Mouse (Mus musculus) midbrain, embryonic 11.5 days (tissue): ENCODE measurements around the gene Wnt11. TPM values are rescaled to one million over a fixed set of nuclear protein-coding genes. Genes with fewer than 3 reads are reported as not detected.

Experiments used
- ATAC-seq: fragments of 200-750 bp; cut with Nextera tagmentation; 2 replicates; pipeline ENCODE4 v1.8.0; 2017; ENCODE audit warnings: moderate TSS enrichment, moderate library complexity; ENCODE audit not compliant: low FRiP score
- DNase-seq: peaks from one replicate; pipeline ENCODE4 v3.0.0; 2015; ENCODE audit warnings: low spot score; ENCODE audit errors: missing footprints
- H3K27ac ChIP-seq: fragments of 300-500 bp; sonication (generic); 2 replicates; pipeline ENCODE4 v1.5.1; 2014; ENCODE audit warnings: low read depth, low read length
- H3K27me3 ChIP-seq: fragments of 300-500 bp; sonication (generic); 2 replicates; pipeline ENCODE4 v1.6.1; 2014; ENCODE audit warnings: mild to moderate bottlenecking, low read length, moderate library complexity, mixed read lengths; ENCODE audit not compliant: control insufficient read depth, insufficient read depth
- H3K36me3 ChIP-seq: fragments of 300-500 bp; sonication (generic); 2 replicates; pipeline ENCODE4 v1.6.1; 2014; ENCODE audit warnings: mild to moderate bottlenecking, low read length, moderate library complexity, mixed read lengths; ENCODE audit not compliant: control insufficient read depth, insufficient read depth
- H3K4me1 ChIP-seq: fragments of 300-500 bp; sonication (generic); 2 replicates; pipeline ENCODE4 v1.6.1; 2014; ENCODE audit warnings: low read length; ENCODE audit not compliant: control insufficient read depth, insufficient read depth
- H3K4me2 ChIP-seq: fragments of 300-500 bp; sonication (generic); 2 replicates; pipeline ENCODE4 v1.6.1; 2014; ENCODE audit warnings: mild to moderate bottlenecking, moderate library complexity
- H3K4me3 ChIP-seq: fragments of 300-500 bp; sonication (generic); 2 replicates; pipeline ENCODE4 v1.5.1; 2014; ENCODE audit warnings: low read depth, low read length
- H3K9ac ChIP-seq: fragments of 300-500 bp; sonication (generic); 2 replicates; pipeline ENCODE4 v1.6.1; 2014; ENCODE audit warnings: low read length
- H3K9me3 ChIP-seq: fragments of 300-500 bp; sonication (generic); 2 replicates; pipeline ENCODE4 v1.6.1; 2016; ENCODE audit warnings: low read length; ENCODE audit not compliant: control insufficient read depth
- WGBS: fragments of 180-500 bp; shearing (Covaris S2); extraction: QIAGEN DNeasy Blood & Tissue Kit; methylation state at CpG from one replicate; pipeline ENCODE4 v1.1.7; 2014; 5-methylcytosine and 5-hydroxymethylcytosine counted together
- polyA plus RNA-seq: library from polyadenylated mRNA; unstranded; fragments of >200 nt; fragmentation: Nextera tagmentation; extraction: Ambion mirVana; gene quantifications from 2 replicates; pipeline ENCODE4 v1.2.1, GENCODE M21; 2014

Gene Wnt11
- polyA plus RNA-seq, 1 experiment from 2014 or later: 0.71 TPM

DNA sequence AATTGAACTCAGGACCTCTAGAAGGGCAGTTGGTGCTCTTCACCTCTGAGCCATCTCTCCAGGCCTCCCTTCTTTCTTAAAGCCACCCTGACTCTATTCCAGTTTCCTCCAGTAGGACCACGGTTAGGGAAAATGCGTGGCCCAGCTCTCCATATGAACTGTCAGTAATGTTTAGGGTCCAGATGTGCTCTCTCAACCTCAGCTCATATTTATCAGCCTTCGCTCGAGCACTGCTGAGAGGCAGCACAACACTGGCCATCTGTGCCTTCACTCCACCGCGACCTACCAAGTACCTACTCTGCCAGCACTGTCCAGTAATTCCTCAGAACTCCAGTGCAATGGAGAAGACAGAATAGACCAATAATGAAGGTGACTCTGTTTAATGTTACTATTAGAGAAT, 12.0 kb upstream of the Wnt11 start:
- no peak overlapping the region for H3K27ac ChIP-seq
- no peak for ATAC-seq
- no peak overlapping the region for H3K4me2 ChIP-seq
- H3K36me3 ChIP-seq: no peaks in the 10 kb centered on the region
- H3K9me3 ChIP-seq: no peaks in the 10 kb centered on the region
- 87% methylated on average over 6 of the region's 6 CpGs for WGBS
- no peaks in the 10 kb centered on the region for H3K4me1 ChIP-seq
- H3K4me3 ChIP-seq: no peak overlapping the region
- H3K9ac ChIP-seq: no peak overlapping the region
- no peak for DNase-seq
- H3K27me3 ChIP-seq: no peaks in the 10 kb centered on the region; the same call in 1 of the 2 replicates

DNA sequence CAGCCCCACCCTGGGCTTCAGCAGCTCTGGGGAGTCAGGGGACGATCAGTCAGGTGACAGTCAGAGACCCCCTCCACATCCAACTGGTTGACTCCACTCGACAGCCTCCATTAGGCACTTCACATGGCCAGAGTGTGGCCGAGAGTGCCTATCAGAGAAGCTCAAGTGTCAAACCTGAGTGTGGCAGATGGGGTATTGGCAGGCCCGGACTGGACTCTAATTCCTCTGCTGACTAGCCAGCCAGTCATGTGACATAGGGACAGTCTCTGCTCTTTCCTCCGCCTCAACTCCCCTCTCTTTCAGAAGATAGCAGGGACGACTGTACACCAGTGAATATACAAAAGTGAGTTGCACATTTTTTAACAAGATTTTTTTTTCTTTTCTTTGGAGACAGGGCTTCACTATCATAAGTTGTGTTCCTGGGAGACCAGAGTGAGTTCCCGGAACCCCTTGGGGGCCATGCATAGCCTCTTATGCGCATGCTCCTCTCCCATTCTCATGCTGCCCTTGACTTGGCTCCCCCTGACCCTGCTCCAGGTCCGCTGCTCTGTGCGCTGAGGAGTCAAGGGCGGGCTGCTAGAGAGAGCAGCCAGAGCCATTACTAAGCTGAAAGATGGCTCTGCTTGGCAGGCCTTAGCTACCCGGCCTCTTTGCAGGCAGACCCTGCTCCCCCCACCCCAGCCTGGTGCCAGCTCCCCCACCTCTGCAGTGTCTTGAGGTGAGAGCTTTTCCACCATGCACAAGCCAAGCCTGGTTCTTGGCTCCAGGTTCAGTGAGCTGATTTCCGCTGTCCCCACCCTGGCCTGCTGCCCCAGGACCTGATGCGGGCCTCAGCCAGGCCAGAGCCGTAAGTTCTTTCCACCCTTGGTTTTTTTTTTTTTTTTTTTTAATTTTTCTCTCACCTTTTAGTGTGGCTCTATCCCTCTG, 10.8 kb upstream of the Wnt11 start:
- WGBS: 71% methylated on average over 15 of the region's 15 CpGs
- Histone ChIP-seq H3K36me3 (no peaks in the 10 kb centered on the region), H3K9me3 (no peaks in the 10 kb centered on the region), H3K4me3 (no peak overlapping the region), H3K27me3 (no peaks in the 10 kb centered on the region), H3K27ac (no peak overlapping the region), H3K4me2 (no peak overlapping the region), H3K4me1 (no peaks in the 10 kb centered on the region), H3K9ac (no peak overlapping the region)
- ATAC-seq: no peak
- no peak for DNase-seq

- Histone ChIP-seq H3K9ac (no peak overlapping the region), H3K9me3 (no peaks in the 10 kb centered on the region), H3K36me3 (no peaks in the 10 kb centered on the region), H3K4me3 (no peak overlapping the region), H3K27me3 (peaks cover 16% of the 10 kb centered on the region), H3K4me2 (no peak overlapping the region), H3K27ac (no peak overlapping the region), H3K4me1 (peaks cover 3% of the 10 kb centered on the region; the same call in 1 of the 2 replicates)
- DNase-seq (no peak), ATAC-seq (no peak)
- WGBS: 57% methylated on average over 3 of the region's 3 CpGs
Observed at GRCm38 (mm10) chr7:98828052-98828451, 6.9 kb upstream of the Wnt11 start.

DNA sequence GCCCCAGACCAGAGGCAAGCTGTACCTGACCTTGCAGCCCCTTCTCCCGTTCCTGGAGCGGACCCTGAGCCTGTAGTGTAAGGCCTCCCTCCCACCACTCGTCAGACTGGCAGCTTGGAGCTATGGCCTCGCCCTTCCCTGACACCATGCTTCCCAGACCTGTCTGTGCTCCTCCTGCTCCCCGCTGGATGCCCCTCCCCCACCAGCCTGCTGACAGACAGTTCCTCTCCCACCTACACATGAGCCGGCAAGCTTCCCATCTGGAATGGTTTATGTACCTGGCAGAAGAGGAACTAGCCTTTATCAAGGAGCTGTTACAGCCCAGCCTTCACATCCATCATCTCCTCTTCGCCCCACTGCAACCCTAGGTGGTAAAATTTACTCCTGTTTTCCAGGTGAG, 6.0 kb upstream of the Wnt11 start:
- DNase-seq (no peak), ATAC-seq (no peak)
- H3K4me3 ChIP-seq: no peak overlapping the region
- H3K9me3 ChIP-seq: no peaks in the 10 kb centered on the region
- H3K9ac ChIP-seq: no peak overlapping the region
- peaks cover 22% of the 10 kb centered on the region for H3K27me3 ChIP-seq
- no peaks in the 10 kb centered on the region for H3K36me3 ChIP-seq
- WGBS: 43% methylated on average over 7 of the region's 7 CpGs
- H3K4me2 ChIP-seq: no peak overlapping the region
- peaks cover 3% of the 10 kb centered on the region; the same call in 1 of the 2 replicates for H3K4me1 ChIP-seq
- no peak overlapping the region for H3K27ac ChIP-seq

DNA sequence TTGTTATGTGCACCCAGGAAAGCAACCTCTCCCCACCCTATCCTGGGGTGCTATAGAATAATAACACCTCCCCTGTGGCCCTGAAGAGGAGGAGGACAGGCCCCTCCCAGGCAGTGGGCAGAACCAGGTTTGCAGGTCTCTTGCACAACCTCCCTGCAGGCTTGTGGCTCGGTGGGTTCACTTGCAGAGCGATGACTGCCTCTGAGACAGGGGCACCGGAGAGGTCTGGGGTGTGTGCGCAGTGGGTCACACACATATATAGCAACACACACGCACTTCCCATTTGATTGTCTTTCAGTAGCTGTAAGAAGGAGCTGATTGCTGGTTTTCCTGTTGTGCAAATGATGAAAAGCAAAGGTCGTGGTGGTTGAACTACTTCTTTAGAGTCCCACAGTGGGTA, 3.6 kb upstream of the Wnt11 start:
- Histone ChIP-seq H3K4me3 (no peak overlapping the region), H3K27me3 (peaks cover 46% of the 10 kb centered on the region), H3K27ac (no peak overlapping the region), H3K4me2 (no peak overlapping the region), H3K4me1 (peaks cover 19% of the 10 kb centered on the region), H3K9ac (no peak overlapping the region), H3K36me3 (no peaks in the 10 kb centered on the region), H3K9me3 (no peaks in the 10 kb centered on the region)
- ATAC-seq (no peak), DNase-seq (no peak)
- WGBS: 56% methylated on average over 6 of the region's 6 CpGs

DNA sequence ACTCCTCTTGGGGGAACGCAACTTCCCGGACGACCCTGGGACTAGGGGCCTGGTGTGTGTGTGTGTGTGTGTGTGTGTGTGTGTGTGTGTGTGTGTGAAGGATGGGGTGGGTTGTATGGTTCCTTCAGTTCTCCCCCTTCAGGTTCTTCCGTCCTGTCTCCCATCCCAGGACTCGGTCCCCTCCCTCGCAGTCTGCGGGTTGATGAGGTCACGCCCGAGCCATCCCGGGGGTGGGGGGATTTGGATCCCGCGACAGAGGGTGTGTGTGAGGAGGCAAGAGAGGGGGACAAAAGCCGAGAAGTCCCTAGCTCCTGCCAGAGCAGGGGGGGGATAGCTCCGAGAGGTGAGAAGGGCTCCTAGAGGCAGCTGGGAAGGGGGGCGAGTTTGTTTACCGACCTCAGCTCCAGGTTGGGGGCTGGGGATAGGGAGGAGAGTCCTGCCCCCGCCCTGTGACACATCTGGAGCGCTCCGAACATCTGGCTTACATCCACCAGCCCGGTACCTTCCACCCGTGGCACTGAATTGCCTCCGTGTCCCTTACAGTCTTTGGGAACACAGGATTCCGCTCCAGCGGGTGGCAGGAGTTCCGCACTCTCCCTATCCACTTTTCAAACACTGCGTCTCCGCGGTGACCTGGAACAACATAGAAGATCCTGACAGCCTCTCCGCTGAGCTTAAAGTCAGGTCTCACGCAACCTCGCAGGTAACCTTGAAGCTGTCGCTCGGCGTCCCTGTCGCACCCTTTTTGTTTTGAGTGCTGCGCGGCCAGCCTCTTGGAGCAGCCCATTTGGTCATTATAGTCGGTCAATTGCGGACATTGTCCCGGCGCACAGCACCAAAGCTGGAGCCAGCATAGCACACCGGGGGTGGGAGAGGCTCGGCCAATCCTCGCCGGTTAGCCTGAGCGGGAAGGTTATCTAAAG, 868 bp downstream of the Wnt11 start:
- Histone ChIP-seq H3K27me3 (peaks cover 88% of the 10 kb centered on the region), H3K36me3 (no peaks in the 10 kb centered on the region), H3K27ac (no peak overlapping the region), H3K4me1 (peaks cover 35% of the 10 kb centered on the region), H3K9me3 (no peaks in the 10 kb centered on the region), H3K9ac (0 out of 2 replicates have a peak overlapping the region, but pooled peaks have one; percentile 20), H3K4me3 (peak overlapping the region; percentile 32), H3K4me2 (peak overlapping the region; percentile 98)
- WGBS: under 1% methylated on average over 46 of the region's 46 CpGs
- DNase-seq (peak; percentile 96), ATAC-seq (no peak)

DNA sequence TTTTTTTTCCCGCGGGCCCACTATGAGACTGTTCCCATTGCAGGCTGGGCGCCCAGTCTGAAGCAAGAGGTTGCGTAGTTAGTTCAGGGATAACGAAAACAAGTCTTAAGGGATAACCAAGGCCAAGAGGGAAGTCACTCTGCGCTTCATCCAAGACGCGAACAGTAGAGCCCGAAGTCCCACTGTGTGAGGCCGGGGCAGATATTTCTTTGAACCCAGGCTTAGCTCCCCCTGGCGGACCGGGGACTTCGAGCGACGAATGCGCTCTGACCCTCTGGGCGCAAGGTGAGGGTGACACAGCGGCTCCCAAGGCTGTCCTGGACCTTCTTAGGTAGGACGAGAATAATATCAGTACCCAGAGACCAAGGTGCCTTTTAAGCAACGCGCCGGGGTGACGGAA, 1.7 kb downstream of the Wnt11 start:
- H3K27ac ChIP-seq: no peak overlapping the region
- no peak for ATAC-seq
- H3K9ac ChIP-seq: no peak overlapping the region
- peak overlapping the region; percentile 98 for H3K4me2 ChIP-seq
- H3K36me3 ChIP-seq: no peaks in the 10 kb centered on the region
- H3K27me3 ChIP-seq: peaks cover 92% of the 10 kb centered on the region
- WGBS: 1% methylated on average over 23 of the region's 23 CpGs
- H3K4me1 ChIP-seq: peaks cover 33% of the 10 kb centered on the region
- peak; percentile 96 for DNase-seq
- no peaks in the 10 kb centered on the region for H3K9me3 ChIP-seq
- peak overlapping the region; percentile 32 for H3K4me3 ChIP-seq

- Histone ChIP-seq H3K9me3 (no peaks in the 10 kb centered on the region), H3K9ac (no peak overlapping the region), H3K4me1 (peaks cover 33% of the 10 kb centered on the region), H3K27ac (no peak overlapping the region), H3K27me3 (peaks cover 85% of the 10 kb centered on the region), H3K4me2 (peak overlapping the region; percentile 85), H3K4me3 (peak overlapping the region; percentile 48; the same call in 1 of the 2 replicates), H3K36me3 (no peaks in the 10 kb centered on the region)
- WGBS: 1% methylated on average over 17 of the region's 17 CpGs
- ATAC-seq (peak; percentile 75), DNase-seq (peak; percentile 97)
Observed at GRCm38 (mm10) chr7:98837901-98838300, 3.0 kb downstream of the Wnt11 start.
